Mouse (Mus musculus): ENCODE measurements at regions not wholly inside any gene's neighbourhood (a gene's known extent, or its start where the extent isn't known, plus 50 kb on each side); places are given as distances from the start of the nearest gene placed in this dataset.
A peak's percentile ranks its signal among the peaks of the same experiment; 100 is the strongest.

GRCm38 (mm10) chr6:143482868-143483267, 315.8 kb downstream of the Etnk1 start:
- no peak for DNase-seq (ENCODE audit: low read depth, low spot score)

DNA sequence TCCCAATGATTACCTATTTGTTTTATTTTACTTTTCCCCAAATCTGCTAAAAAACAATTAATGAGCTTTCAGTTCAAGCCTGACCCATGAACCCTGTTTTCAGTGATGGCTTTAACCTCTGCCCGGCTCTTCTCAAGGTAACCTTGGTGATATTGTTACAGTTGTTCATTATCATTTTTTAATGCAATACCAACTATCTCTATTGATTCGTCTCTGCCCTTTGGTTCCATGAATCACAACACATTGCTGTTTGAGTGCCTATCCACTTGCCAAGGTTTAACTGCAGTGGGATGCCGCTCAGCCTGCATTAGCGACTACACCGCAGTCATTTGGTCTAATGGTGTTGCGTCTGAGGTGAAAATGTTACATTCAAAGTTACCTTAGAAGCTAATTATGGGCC, 317.9 kb downstream of the Etnk1 start:
- DNase-seq (ENCODE audit: low read depth, low spot score): no peak

GRCm38 (mm10) chr6:143487003-143487402, 320.0 kb downstream of the Etnk1 start:
- DNase-seq (ENCODE audit: low read depth, low spot score): no peak

DNA sequence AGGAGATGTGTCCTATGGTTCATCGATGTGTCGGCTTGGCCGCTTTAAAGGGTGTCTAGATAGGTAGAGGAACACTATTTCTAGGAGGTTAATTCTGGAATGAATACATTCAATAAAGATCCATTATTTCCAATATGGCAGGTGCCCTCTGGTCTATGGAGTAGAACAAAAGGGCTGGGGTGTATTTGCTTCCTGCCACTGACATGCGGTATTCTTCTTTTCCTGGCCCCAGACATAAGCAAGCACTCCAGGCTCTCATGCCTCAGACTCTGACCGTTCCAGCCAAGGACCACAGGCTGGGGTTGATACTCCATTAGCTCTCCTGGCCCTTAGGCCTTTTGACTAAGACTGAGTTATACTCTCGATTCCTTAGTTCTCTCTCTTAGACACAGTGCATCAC, 323.0 kb downstream of the Etnk1 start:
- DNase-seq (ENCODE audit: low read depth, low spot score): no peak

GRCm38 (mm10) chr6:143491380-143491779, 324.4 kb downstream of the Etnk1 start:
- no peak for DNase-seq (ENCODE audit: low read depth, low spot score)

GRCm38 (mm10) chr6:143493543-143493942, 326.5 kb downstream of the Etnk1 start:
- no peak for DNase-seq (ENCODE audit: low read depth, low spot score)

DNA sequence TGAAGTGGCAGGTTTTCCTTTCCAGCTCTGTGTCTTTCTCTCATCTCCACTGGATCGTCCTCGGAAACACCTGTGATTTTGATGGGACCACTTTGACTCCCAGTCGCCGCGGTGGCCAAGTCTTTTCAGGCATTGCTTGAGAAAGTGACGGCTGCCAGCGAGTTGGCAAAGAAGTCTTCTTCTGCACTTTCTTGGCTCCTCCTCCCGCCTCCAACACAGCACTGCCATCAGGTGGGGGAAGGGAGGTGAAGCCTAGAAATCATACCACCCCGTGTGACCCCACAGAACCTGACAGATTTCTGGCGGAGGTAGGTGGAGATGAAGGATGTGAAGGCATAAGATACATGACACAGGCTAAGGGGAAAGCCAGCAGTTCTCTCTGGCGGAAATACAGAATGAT, 327.3 kb downstream of the Etnk1 start:
- no peak for DNase-seq (ENCODE audit: low read depth, low spot score)

DNA sequence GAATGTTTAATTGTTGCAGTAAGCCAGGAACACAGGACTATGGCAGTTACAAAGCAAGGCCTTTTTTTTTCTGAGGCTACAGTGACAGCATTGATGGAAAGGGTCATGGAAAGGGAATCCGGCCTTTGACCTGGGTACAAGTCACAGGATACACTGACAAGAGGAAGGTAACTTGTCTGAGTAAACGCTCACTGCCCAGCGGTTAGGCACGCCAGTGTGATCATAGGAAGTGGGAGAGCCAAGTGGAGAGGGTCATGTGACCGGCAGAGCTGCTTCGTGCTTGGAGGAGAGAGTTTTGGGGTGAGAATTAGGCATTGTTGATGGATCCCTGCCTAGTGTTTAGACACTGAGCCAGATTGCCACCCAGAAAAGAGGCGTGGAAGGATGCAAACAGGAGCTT, 327.9 kb downstream of the Etnk1 start:
- no peak for DNase-seq (ENCODE audit: low read depth, low spot score)

DNA sequence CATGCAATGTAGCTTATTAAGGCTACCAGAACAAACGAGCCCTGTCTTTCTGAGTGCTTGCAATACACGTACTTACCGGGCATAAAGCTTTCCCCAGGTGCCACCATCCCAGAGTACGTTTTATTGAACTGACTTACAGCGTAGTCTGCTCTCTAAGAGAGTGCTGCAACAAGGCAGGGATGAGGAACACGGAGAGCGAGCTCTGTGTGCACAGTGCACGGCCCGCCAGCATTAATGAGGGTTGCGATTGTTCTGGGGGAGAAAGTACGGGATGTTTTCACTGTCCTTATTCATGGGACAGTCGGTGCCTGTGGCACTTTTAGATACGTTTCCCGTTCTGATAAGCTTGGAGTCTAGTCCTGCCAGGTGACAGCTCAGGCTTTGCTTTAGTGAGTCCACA, 331.7 kb downstream of the Etnk1 start:
- DNase-seq (ENCODE audit: low read depth, low spot score): peak; percentile 46

DNA sequence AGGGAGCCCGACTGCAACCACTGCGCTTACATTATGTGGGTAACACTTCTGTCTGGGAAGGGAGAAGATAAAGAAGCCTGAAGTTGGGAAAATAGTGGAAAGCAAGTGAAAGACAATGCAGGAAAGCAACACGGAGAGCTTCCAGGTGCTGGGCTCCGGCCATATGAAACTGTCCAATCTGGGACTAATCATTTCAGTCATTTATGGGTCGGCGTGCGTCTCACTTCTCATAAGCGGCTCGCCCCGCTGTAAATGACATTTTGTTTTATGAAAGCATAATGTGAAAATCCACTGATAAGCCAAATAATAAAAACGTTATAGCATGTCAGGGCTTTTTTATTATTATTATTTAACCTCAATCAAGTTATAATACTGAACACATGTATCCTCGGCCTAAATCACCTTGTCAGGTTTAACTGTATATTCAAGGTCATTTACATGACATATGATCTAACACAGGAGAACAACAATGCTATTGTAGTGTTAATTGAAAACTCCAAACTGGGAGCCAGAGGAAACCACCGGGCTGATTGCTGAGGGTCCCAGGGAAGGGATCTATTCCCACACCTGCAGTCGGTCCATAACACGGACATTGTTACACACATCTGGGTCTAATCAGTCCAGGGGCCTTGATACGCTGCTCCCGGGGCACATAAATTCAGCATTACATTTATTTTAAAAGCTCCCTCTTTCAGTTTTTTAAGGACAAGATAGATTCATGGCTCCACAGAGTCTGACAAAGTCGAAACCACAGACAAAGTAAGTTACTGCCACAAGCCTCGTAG, 332.4 kb downstream of the Etnk1 start:
- peak; percentile 83 for DNase-seq (ENCODE audit: low read depth, low spot score)

GRCm38 (mm10) chr6:143502803-143503202, 335.8 kb downstream of the Etnk1 start:
- DNase-seq (ENCODE audit: low read depth, low spot score): no peak

- DNase-seq (ENCODE audit: low read depth, low spot score): no peak
These were observed 336.9 kb downstream of the Etnk1 start for GRCm38 (mm10) chr6:143503953-143504352.

DNA sequence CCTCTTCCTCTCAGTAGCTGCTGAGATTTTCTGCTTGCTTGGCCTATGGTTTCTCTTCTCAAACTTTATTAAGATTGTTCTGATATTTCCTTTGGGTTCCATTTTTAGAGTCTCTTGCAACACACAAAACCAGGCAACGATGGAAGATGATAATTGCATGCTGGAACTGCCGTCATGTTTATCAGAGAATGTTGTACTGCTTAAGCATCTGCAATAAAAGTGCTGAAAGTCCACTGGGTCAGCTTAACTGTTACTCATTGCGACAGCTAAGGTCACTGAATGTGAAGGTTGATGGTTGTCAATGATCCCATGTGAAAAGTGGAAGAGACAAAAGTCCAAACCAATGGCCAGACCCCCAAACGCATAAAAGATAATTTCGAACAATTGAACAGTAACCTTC, 346.4 kb downstream of the Etnk1 start:
- DNase-seq (ENCODE audit: low read depth, low spot score): no peak

GRCm38 (mm10) chr6:143515137-143515536, 348.1 kb downstream of the Etnk1 start:
- DNase-seq (ENCODE audit: low read depth, low spot score): no peak

GRCm38 (mm10) chr6:143516746-143517145, 349.7 kb downstream of the Etnk1 start:
- no peak for DNase-seq (ENCODE audit: low read depth, low spot score)

GRCm38 (mm10) chr6:143518476-143518875, 351.5 kb downstream of the Etnk1 start:
- DNase-seq (ENCODE audit: low read depth, low spot score): no peak

DNA sequence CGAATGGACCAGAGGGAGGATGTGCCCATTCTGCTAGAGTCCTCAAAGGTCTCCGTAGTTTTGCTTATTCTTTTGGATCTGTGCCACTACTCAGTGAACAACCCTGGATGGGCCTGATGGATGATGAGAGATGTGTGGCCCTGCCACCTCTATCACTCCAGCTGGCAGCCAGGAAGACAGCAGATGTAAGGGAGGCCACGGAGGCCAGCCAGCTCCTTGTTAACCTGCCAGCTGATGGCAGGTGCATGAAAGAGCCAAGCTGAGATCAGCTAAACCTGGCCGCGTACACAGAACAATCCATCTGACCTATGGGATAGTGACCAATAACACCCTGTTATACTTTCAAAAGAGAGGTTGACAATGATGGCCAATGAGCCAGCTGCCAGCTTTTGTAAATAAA, 352.6 kb downstream of the Etnk1 start:
- no peak for DNase-seq (ENCODE audit: low read depth, low spot score)

- DNase-seq (ENCODE audit: low read depth, low spot score): no peak
These were observed 358.1 kb downstream of the Etnk1 start for GRCm38 (mm10) chr6:143525092-143525491.

- no peak for DNase-seq (ENCODE audit: low read depth, low spot score)
These were observed 361.9 kb downstream of the Etnk1 start for GRCm38 (mm10) chr6:143528898-143529297.

DNA sequence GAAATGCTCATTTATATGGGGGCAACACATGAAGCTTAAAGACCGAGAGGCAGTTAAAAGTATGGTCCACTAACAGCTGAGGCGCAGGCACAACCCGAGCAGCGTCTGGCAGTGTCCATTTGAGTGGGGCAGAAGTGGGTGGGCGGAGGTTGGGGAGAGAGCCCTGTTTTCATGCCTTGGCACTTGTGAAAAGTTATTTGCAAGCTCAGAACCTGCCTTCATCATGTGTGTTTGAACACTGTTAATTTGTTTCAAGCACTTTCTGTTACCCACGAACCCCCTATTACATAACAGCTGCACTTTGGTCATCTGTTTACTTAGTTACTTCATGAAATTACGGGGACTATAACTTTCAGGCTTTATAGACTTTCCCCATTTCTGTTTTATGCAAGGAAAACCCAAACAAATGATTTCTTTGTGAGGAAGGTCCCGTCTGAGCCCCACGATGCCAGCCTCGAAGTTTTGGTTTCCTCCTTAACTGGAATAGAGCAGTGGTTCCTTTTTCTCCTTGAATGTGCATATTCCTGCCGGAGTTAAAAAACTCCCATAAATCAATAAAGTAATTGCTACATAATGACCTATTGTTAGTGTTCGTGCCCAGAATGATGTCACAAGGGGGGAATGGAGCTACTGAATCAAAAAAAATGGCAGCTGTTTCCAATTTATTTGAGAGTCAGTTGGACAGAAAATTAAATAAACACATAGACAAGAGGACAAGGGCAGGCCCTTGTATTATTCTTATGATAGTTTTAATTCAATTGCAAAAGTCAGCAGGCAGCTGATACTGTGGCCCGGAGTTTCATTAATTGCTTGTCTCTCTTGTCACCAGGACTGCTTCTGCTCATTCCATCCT, 363.6 kb downstream of the Etnk1 start:
- peak; percentile 64 for DNase-seq (ENCODE audit: low read depth, low spot score)

DNA sequence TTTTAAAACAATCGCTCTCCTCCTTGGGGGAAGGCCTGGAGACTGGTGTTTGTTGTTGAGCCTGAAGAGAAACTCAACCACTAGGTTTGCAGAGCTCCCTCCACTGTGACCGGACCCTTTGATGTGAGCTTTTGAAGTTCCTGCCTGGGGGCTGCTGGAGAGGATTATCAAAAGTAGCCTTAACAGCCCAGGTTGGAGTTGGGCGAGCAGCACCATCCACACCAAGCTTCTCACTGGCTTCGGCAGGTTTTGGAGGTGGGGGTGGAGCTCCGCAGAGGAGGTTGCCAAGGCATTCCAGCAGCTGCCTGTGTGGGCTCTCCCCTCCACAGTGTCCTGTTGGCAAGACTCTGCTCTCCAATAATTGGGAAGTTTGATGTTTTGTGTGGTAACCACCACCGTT, 364.5 kb downstream of the Etnk1 start:
- DNase-seq (ENCODE audit: low read depth, low spot score): peak; percentile 57

DNA sequence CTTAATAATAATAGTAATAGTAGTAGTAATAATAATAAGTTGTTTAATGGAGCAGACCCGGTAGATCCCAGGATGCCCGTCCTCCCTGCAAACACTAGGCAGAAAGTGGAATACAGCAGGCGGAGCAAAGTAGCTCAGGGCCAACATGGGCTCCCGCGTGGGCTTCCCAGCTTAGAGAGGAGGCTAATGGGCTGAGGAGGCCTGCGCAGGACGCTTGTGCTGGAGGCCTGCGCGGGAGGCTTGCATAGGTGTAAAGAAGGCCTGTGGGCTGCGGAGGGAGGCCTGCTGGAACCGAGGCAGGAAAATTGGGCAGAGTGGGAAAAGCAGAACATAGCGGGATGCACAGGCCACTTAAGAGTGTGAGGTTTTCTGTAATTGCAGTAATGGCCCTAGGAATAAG, 365.4 kb downstream of the Etnk1 start:
- DNase-seq (ENCODE audit: low read depth, low spot score): no peak

DNA sequence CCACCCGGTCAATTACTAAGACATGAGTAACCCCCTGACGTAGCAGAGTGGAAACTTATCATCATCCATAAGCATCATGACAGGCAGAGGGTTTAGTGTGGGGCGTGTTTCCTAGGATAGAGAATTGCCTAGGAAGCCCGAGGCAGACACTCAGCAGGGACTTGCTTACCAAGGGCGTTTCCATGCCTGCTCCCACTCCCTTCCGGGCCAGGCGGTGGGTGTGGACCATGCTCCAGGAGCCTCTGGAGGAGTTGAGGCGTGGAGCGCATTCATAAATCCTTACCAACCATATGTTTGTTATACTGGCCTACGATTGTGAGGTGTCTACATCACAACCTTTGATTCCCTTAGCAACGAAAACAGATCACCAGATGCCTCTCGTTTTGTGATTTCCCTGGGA, 368.2 kb downstream of the Etnk1 start:
- no peak for DNase-seq (ENCODE audit: low read depth, low spot score)
